In the genomic region with DNA sequence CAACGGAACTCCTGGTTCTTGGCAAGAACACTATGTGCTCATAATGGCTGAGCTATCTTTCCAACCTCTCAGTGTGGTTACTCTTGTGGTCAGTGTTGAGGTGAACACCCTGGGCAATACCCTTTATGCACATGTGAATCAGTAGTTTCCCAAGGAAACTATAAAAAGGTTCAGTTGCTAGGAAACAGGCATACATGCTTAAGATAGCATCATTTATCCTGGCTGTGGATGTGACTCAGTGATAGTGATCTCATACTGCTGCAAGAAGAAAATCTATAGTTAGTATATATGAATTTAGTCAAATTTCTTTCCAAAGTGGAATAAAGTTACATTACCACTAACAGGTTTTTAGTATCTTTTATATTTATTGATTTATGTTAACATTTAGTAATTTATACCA, we compare ENCODE assay signal across 22 mouse cellular contexts.
"Had no signal": no experiment of that assay in that cellular context is flagged by ENCODE, and none has a peak within 500 bp of the region (broad histone marks: within the 10 kb centered on the region; RNA-seq: fewer than 3 reads in every experiment).

No protein-coding gene starts in this region.

- H3K4me3 ChIP-seq: liver, embryonic 13.5 days; liver, embryonic 15.5 days; lung, embryonic 15.5 days; midbrain, embryonic 10.5 days; midbrain, embryonic 12.5 days; myocyte; neural tube, embryonic 13.5 days; neural tube, embryonic 15.5 days had no signal

- H3K27ac ChIP-seq: liver, embryonic 13.5 days; liver, embryonic 15.5 days; lung, embryonic 15.5 days; macrophage; midbrain, embryonic 10.5 days; midbrain, embryonic 12.5 days; neural tube, embryonic 13.5 days; neural tube, embryonic 15.5 days had no signal

- H3K4me1 ChIP-seq: liver, embryonic 13.5 days; liver, embryonic 15.5 days; lung, embryonic 15.5 days; midbrain, embryonic 10.5 days; midbrain, embryonic 12.5 days; neural tube, embryonic 13.5 days; neural tube, embryonic 15.5 days had no signal

- H3K27me3 ChIP-seq: liver, embryonic 13.5 days; liver, embryonic 15.5 days; lung, embryonic 15.5 days; midbrain, embryonic 12.5 days; neural tube, embryonic 13.5 days; neural tube, embryonic 15.5 days had no signal

- H3K9me3 ChIP-seq: liver, embryonic 13.5 days; liver, embryonic 15.5 days; lung, embryonic 15.5 days; midbrain, embryonic 10.5 days; midbrain, embryonic 12.5 days; neural tube, embryonic 13.5 days; neural tube, embryonic 15.5 days had no signal

- H3K9ac ChIP-seq: liver, embryonic 13.5 days; liver, embryonic 15.5 days; liver, postnatal 0 days; lung, embryonic 15.5 days; midbrain, embryonic 12.5 days; neural tube, embryonic 13.5 days; neural tube, embryonic 15.5 days had no signal

- DNase-seq: liver, embryonic 13.5 days; liver, postnatal 0 days; lung, adult 2 months; lung, postnatal 14 days; lung, postnatal 36 days; midbrain, embryonic 14.5 days; right cerebral cortex, postnatal 14 days; right cerebral cortex, postnatal 4 days; spleen, adult 18-20 months; thymus, adult 2 months; thymus, postnatal 25 days; thymus, postnatal 4 days had no signal

- ATAC-seq: liver, postnatal 0 days; lung, postnatal 0 days; midbrain, embryonic 16.5 days had no signal

- H3K4me2 ChIP-seq: liver, embryonic 13.5 days; liver, embryonic 15.5 days; lung, embryonic 15.5 days; midbrain, embryonic 12.5 days; neural tube, embryonic 13.5 days; neural tube, embryonic 15.5 days had no signal

- H3K36me3 ChIP-seq: liver, embryonic 13.5 days; liver, embryonic 15.5 days; lung, embryonic 15.5 days; midbrain, embryonic 10.5 days; midbrain, embryonic 12.5 days; neural tube, embryonic 13.5 days; neural tube, embryonic 15.5 days had no signal
